Mouse (Mus musculus): ENCODE data around the gene Cwc25. TPM values are rescaled to one million over a fixed set of nuclear protein-coding genes. Genes with fewer than 3 reads are reported as not detected.

Gene Cwc25
- total and polyA plus RNA-seq, 2 experiments from 2014 or later = 11.8 to 15.5 TPM

DNA sequence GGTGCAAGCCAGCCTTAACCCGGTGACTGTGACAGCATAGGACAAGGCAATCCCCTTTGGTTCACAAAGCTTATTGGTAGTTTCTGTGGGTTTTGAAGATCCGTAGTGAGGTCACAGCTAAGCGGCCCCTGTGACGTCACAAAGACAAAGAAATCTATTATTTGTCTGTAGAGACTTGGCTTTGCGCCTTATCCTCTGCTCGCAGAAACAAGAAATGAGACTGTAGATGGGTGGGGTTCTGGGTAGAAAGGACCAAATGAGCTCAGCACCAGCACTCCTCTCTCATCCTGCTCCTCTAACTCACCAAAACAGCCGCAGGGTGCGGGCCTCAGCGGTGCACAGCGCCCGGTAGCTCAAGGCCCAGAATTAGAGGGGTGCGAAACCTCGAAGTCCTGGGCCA, 8.8 kb upstream of the Cwc25 start:
- 72% methylated on average over 13 of the region's 13 CpGs for WGBS
- Histone ChIP-seq H3K4me2 (ENCODE audit: low read depth) (no peak overlapping the region), H3K9me3 (ENCODE audit: low read length) (no peaks in the 10 kb centered on the region), H3K27me3 (ENCODE audit: insufficient read depth, low read length) (no peaks in the 10 kb centered on the region), H3K36me3 (ENCODE audit: insufficient read depth) (peaks cover 39% of the 10 kb centered on the region), H3K9ac (no peak overlapping the region), H3K27ac (ENCODE audit: low read depth, low read length) (no peak overlapping the region), H3K4me3 (ENCODE audit: low read depth, low read length) (no peak overlapping the region), H3K4me1 (ENCODE audit: insufficient read depth) (no peaks in the 10 kb centered on the region)
- TF ChIP-seq CTCF (IDR thresholded peaks at IDR 0.05; ENCODE audit: low read depth) = no peak
- ATAC-seq (no peak), DNase-seq (no peak)

DNA sequence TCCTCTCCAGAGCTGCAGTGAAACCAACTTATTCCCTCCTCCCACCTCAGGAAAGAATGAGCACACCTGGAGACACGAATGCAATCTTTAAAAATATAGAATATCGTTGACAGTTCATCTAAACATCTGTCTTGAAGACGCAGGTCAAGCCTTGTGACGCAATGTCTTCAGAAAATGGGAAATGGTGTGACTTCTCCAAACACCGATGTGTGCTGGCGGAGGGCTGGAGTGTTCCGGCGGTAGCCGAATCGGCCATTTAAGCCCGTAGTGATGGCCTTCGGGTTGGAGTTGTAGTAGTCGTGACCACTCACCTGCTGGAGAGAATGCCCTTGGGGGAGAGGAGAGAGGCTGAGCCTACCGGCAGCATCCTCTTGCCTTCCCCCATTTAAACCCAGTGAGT, 5.1 kb upstream of the Cwc25 start:
- no peak for TF ChIP-seq CTCF (IDR thresholded peaks at IDR 0.05; ENCODE audit: low read depth)
- H3K27me3 ChIP-seq (ENCODE audit: insufficient read depth, low read length) = no peaks in the 10 kb centered on the region

DNA sequence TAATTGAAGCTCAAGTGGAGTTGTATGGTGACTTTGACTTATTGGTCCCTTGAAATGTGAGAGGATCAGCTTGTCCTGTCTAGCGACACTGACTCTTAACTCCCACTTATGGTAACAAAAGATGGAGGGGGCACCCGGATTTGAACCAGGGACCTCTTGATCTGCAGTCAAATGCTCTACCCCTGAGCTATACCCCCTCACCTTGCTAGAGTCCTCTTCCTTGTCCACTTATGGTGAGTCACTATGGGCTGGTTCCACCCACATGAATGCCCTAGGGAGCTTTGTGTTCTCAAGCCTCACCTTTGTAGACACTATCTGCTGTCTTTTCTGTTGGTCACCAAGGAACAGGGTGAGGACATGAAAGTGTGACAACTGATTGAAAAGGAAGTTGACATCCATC, 3.3 kb upstream of the Cwc25 start:
- DNase-seq (no peak), ATAC-seq (no peak)
- H3K4me2 ChIP-seq (ENCODE audit: low read depth) = no peak overlapping the region
- no peak overlapping the region for H3K27ac ChIP-seq (ENCODE audit: low read depth, low read length)
- H3K4me3 ChIP-seq (ENCODE audit: low read depth, low read length) = no peak overlapping the region
- no peaks in the 10 kb centered on the region for H3K9me3 ChIP-seq (ENCODE audit: low read length)
- 0 out of 2 replicates have a peak, but pooled peaks cover 11% of the 10 kb centered on the region for H3K4me1 ChIP-seq (ENCODE audit: insufficient read depth)
- no peaks in the 10 kb centered on the region for H3K36me3 ChIP-seq (ENCODE audit: insufficient read depth)
- WGBS = 36% methylated on average over 2 of the region's 2 CpGs
- no peak for TF ChIP-seq CTCF (IDR thresholded peaks at IDR 0.05; ENCODE audit: low read depth)
- H3K9ac ChIP-seq = no peak overlapping the region
- H3K27me3 ChIP-seq (ENCODE audit: insufficient read depth, low read length) = no peaks in the 10 kb centered on the region

More for the DNA sequence above, 5.1 kb upstream of the Cwc25 start:
- no peaks in the 10 kb centered on the region for H3K9me3 ChIP-seq (ENCODE audit: low read length)
- ATAC-seq (no peak), DNase-seq (no peak)
- WGBS = 84% methylated on average over 14 of the region's 14 CpGs
- no peak overlapping the region for H3K27ac ChIP-seq (ENCODE audit: low read depth, low read length)
- no peak overlapping the region for H3K4me2 ChIP-seq (ENCODE audit: low read depth)
- 0 out of 2 replicates have a peak, but pooled peaks cover 6% of the 10 kb centered on the region for H3K36me3 ChIP-seq (ENCODE audit: insufficient read depth)
- H3K4me1 ChIP-seq (ENCODE audit: insufficient read depth) = no peaks in the 10 kb centered on the region
- no peak overlapping the region for H3K4me3 ChIP-seq (ENCODE audit: low read depth, low read length)
- no peak overlapping the region for H3K9ac ChIP-seq

DNA sequence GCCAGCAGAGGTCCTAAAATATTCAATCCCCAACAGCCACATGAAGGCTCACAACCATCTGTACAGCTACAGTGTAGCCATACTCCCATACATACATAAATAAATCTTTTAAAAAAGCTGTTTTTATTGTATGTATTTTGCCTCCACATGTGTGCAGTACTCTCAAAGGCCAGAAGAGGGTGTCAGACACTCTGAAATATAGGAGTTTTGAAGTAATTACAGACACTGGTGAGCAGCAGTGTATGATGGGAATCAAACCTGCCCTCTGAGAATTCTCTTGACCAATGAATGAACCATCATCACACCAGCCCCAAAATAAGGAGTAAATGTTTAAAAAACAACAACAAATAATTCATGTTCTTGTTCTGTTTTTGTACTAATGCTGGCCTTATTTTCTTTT, 4.7 kb downstream of the Cwc25 start:
- DNase-seq (no peak), ATAC-seq (no peak)
- H3K9me3 ChIP-seq (ENCODE audit: low read length) = no peaks in the 10 kb centered on the region
- no peaks in the 10 kb centered on the region for H3K27me3 ChIP-seq (ENCODE audit: insufficient read depth, low read length)
- peaks cover 53% of the 10 kb centered on the region for H3K36me3 ChIP-seq (ENCODE audit: insufficient read depth)
- no peak overlapping the region for H3K9ac ChIP-seq
- H3K4me3 ChIP-seq (ENCODE audit: low read depth, low read length) = no peak overlapping the region
- peak; percentile 33 for TF ChIP-seq CTCF (IDR thresholded peaks at IDR 0.05; ENCODE audit: low read depth)
- H3K27ac ChIP-seq (ENCODE audit: low read depth, low read length) = no peak overlapping the region
- H3K4me2 ChIP-seq (ENCODE audit: low read depth) = no peak overlapping the region
- 0 out of 2 replicates have a peak, but pooled peaks cover 11% of the 10 kb centered on the region for H3K4me1 ChIP-seq (ENCODE audit: insufficient read depth)

DNA sequence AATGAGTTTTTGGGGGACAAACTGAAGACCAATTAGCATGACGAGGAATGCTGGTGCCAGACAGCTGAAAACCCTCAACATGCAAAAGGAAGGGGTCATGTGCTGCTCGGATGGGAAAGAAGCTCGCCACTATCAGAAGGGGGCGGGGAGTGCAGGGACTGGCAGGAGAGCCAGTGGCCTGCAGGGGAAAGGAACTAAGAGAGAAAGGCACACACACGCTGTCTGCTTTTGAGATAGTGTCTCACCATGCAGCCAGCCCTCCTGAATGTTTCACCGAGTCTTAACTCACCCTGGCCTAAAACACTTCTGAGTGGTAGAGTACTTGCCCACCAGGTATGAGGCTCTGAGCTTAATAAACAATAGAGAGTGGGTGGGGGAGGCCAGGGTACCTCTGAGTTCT, 7.4 kb downstream of the Cwc25 start:
- Histone ChIP-seq H3K36me3 (ENCODE audit: insufficient read depth) (peaks cover 70% of the 10 kb centered on the region), H3K4me2 (ENCODE audit: low read depth) (no peak overlapping the region), H3K9ac (no peak overlapping the region), H3K4me3 (ENCODE audit: low read depth, low read length) (no peak overlapping the region), H3K27me3 (ENCODE audit: insufficient read depth, low read length) (no peaks in the 10 kb centered on the region), H3K27ac (ENCODE audit: low read depth, low read length) (no peak overlapping the region), H3K9me3 (ENCODE audit: low read length) (no peaks in the 10 kb centered on the region), H3K4me1 (ENCODE audit: insufficient read depth) (no peaks in the 10 kb centered on the region)
- DNase-seq = no peak
- WGBS = 90% methylated on average over 6 of the region's 6 CpGs
- no peak for TF ChIP-seq CTCF (IDR thresholded peaks at IDR 0.05; ENCODE audit: low read depth)
- no peak for ATAC-seq

DNA sequence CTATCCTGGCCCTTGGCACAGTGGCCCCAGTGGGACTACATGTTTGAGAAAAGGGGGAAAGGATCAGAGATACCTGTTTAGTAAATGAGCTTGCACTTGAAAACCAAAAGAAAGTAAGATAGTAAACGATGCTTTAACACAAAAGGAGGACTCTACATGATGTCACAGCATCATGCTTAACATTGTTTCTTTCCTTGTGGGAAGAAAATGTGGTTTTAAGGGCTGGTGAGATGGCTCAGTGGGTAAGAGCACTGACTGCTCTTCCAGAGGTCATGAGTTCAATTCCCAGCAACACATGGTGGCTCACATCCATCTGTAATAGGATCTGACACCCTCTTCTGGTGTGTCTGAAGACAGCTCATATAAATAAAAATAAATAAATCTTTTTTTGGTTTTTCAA, 8.2 kb downstream of the Cwc25 start:
- no peak for ATAC-seq

DNA sequence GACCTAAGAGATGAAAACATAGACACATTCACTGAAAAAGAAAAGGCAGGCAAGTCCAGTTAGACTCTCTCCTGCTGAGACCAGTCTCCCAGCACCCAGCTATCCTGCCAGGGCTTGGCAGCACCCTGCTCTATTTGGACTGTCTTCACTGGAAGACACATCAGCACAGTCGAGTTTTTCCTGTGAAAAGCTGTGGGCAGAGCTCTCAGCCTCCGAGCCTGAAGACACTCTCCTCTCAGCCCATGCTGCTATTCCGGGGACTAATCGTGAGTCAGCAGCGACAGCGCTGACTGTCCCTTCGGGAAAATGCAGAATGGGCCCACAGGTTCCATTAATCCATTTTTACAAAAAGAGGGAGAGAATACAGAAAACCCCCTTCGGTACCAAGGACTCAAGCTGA, 13.1 kb downstream of the Cwc25 start:
- WGBS = 92% methylated on average over 8 of the region's 8 CpGs
- H3K4me2 ChIP-seq (ENCODE audit: low read depth) = no peak overlapping the region
- H3K36me3 ChIP-seq (ENCODE audit: insufficient read depth) = peaks cover 72% of the 10 kb centered on the region
- ATAC-seq (no peak), DNase-seq (no peak)
- no peaks in the 10 kb centered on the region for H3K9me3 ChIP-seq (ENCODE audit: low read length)
- H3K4me3 ChIP-seq (ENCODE audit: low read depth, low read length) = no peak overlapping the region
- H3K27ac ChIP-seq (ENCODE audit: low read depth, low read length) = no peak overlapping the region
- H3K4me1 ChIP-seq (ENCODE audit: insufficient read depth) = no peaks in the 10 kb centered on the region
- H3K27me3 ChIP-seq (ENCODE audit: insufficient read depth, low read length) = no peaks in the 10 kb centered on the region
- H3K9ac ChIP-seq = no peak overlapping the region
- TF ChIP-seq CTCF (IDR thresholded peaks at IDR 0.05; ENCODE audit: low read depth) = no peak

More for the DNA sequence above, 8.2 kb downstream of the Cwc25 start:
- Histone ChIP-seq H3K4me1 (ENCODE audit: insufficient read depth) (no peaks in the 10 kb centered on the region), H3K4me2 (ENCODE audit: low read depth) (no peak overlapping the region), H3K36me3 (ENCODE audit: insufficient read depth) (peaks cover 77% of the 10 kb centered on the region), H3K27me3 (ENCODE audit: insufficient read depth, low read length) (no peaks in the 10 kb centered on the region), H3K4me3 (ENCODE audit: low read depth, low read length) (no peak overlapping the region), H3K9ac (no peak overlapping the region), H3K9me3 (ENCODE audit: low read length) (no peaks in the 10 kb centered on the region), H3K27ac (ENCODE audit: low read depth, low read length) (no peak overlapping the region)
- no peak for DNase-seq
- TF ChIP-seq CTCF (IDR thresholded peaks at IDR 0.05; ENCODE audit: low read depth) = no peak
- WGBS = 89% methylated on average over 1 of the region's 1 CpGs

DNA sequence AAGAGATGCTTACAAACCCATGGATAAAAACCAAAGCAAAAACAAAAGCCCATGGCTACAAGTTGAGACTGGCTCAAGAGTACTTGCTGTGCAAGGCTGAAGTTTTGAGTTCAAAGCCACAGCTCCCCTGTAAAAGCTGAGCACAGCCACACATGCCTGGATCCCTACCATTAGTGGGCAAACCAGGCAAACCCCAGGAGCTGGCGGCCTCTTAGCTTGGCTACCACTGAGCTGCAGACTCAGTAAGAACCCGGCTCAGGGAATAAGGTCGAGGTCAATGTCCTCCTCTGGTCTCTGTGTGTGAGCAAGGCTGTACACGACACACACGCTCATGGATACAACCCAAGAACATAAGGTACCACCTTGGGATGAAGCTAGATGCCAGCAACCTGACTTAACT, 17.9 kb downstream of the Cwc25 start:
- peaks cover 51% of the 10 kb centered on the region for H3K36me3 ChIP-seq (ENCODE audit: insufficient read depth)
- 94% methylated on average over 5 of the region's 5 CpGs for WGBS
- no peak for DNase-seq
- peaks cover 3% of the 10 kb centered on the region; the same call in 1 of the 2 replicates for H3K4me1 ChIP-seq (ENCODE audit: insufficient read depth)
- no peaks in the 10 kb centered on the region for H3K9me3 ChIP-seq (ENCODE audit: low read length)
- H3K4me3 ChIP-seq (ENCODE audit: low read depth, low read length) = no peak overlapping the region
- no peak for ATAC-seq
- H3K27me3 ChIP-seq (ENCODE audit: insufficient read depth, low read length) = no peaks in the 10 kb centered on the region
- no peak for TF ChIP-seq CTCF (IDR thresholded peaks at IDR 0.05; ENCODE audit: low read depth)
- no peak overlapping the region for H3K9ac ChIP-seq
- no peak overlapping the region for H3K27ac ChIP-seq (ENCODE audit: low read depth, low read length)
- no peak overlapping the region for H3K4me2 ChIP-seq (ENCODE audit: low read depth)

Measured in forebrain, postnatal 0 days (tissue).